Mouse (Mus musculus) limb, embryonic 11.5 days (tissue): ENCODE measurements at regions not wholly inside any gene's neighbourhood (a gene's known extent, or its start where the extent isn't known, plus 50 kb on each side); places are given as distances from the start of the nearest gene placed in this dataset.

ENCODE experiments used
- ATAC-seq: fragments of 200-750 bp; cut with Nextera tagmentation; 2 replicates; pipeline ENCODE4 v1.8.0; 2017; ENCODE audit warnings: low read depth; ENCODE audit not compliant: insufficient number of reproducible peaks, low FRiP score, low TSS enrichment
- DNase-seq: peaks from one replicate; pipeline ENCODE4 v3.0.0-alpha.2; 2015; ENCODE audit warnings: low spot score
- H3K27ac ChIP-seq: fragments of 300-500 bp; sonication (generic); replicated peaks from 2 replicates; pipeline ENCODE4 v1.5.1; 2014; ENCODE audit warnings: low read depth, mild to moderate bottlenecking, low read length
- H3K27me3 ChIP-seq: fragments of 300-500 bp; sonication (generic); 2 replicates; pipeline ENCODE4 v1.6.1; 2014; ENCODE audit warnings: mild to moderate bottlenecking, low read length, mixed read lengths; ENCODE audit not compliant: control insufficient read depth, insufficient read depth
- H3K36me3 ChIP-seq: fragments of 300-500 bp; sonication (generic); 2 replicates; pipeline ENCODE4 v1.6.1; 2014; ENCODE audit warnings: mild to moderate bottlenecking, low read length, moderate library complexity, mixed read lengths; ENCODE audit not compliant: control insufficient read depth, insufficient read depth
- H3K4me1 ChIP-seq: fragments of 300-500 bp; sonication (generic); 2 replicates; pipeline ENCODE4 v1.6.1; 2014; ENCODE audit warnings: low read length, mixed read lengths; ENCODE audit not compliant: control insufficient read depth, insufficient read depth
- H3K4me2 ChIP-seq: fragments of 300-500 bp; sonication (generic); 2 replicates; pipeline ENCODE4 v1.6.1; 2014; ENCODE audit warnings: low read depth, mild to moderate bottlenecking, moderate library complexity; ENCODE audit not compliant: severe bottlenecking
- H3K4me3 ChIP-seq: fragments of 300-500 bp; sonication (generic); 2 replicates; pipeline ENCODE4 v1.5.1; 2014; ENCODE audit warnings: low read depth, low read length
- H3K9ac ChIP-seq: fragments of 300-500 bp; sonication (generic); 2 replicates; pipeline ENCODE4 v1.6.1; 2014; ENCODE audit warnings: mild to moderate bottlenecking, low read length
- H3K9me3 ChIP-seq: fragments of 300-500 bp; sonication (generic); 2 replicates; pipeline ENCODE4 v1.6.1; 2016; ENCODE audit warnings: low read length; ENCODE audit not compliant: control insufficient read depth
- WGBS: fragments of 180-500 bp; shearing (Covaris S2); extraction: QIAGEN DNeasy Blood & Tissue Kit; methylation state at CpG from one replicate; pipeline ENCODE4 v1.1.7; 2014; 5-methylcytosine and 5-hydroxymethylcytosine counted together

GRCm38 (mm10) chr2:79112076-79112475, 143.2 kb upstream of the Itga4 start:
- WGBS: 84% methylated on average over 1 of the region's 1 CpGs
- Histone ChIP-seq H3K4me1 (no peaks in the 10 kb centered on the region), H3K9ac (no peak overlapping the region), H3K4me2 (no peak overlapping the region), H3K36me3 (no peaks in the 10 kb centered on the region), H3K27ac (no peak overlapping the region), H3K4me3 (no peak overlapping the region), H3K9me3 (no peaks in the 10 kb centered on the region), H3K27me3 (no peaks in the 10 kb centered on the region)
- DNase-seq (no peak), ATAC-seq (no peak)

- H3K9me3 ChIP-seq: no peaks in the 10 kb centered on the region
- no peak overlapping the region for H3K4me2 ChIP-seq
- no peaks in the 10 kb centered on the region for H3K36me3 ChIP-seq
- H3K9ac ChIP-seq: no peak overlapping the region
- DNase-seq: no peak
- 91% methylated on average over 6 of the region's 6 CpGs for WGBS
- no peak for ATAC-seq
- H3K27me3 ChIP-seq: no peaks in the 10 kb centered on the region
- H3K4me1 ChIP-seq: no peaks in the 10 kb centered on the region
- H3K27ac ChIP-seq: no peak overlapping the region
- H3K4me3 ChIP-seq: no peak overlapping the region
These were observed 134.4 kb upstream of the Itga4 start for GRCm38 (mm10) chr2:79120610-79121345.

GRCm38 (mm10) chr2:79122530-79122929, 132.7 kb upstream of the Itga4 start:
- Histone ChIP-seq H3K9ac (no peak overlapping the region), H3K27me3 (no peaks in the 10 kb centered on the region), H3K27ac (no peak overlapping the region), H3K4me3 (no peak overlapping the region), H3K36me3 (no peaks in the 10 kb centered on the region), H3K9me3 (no peaks in the 10 kb centered on the region), H3K4me2 (no peak overlapping the region), H3K4me1 (no peaks in the 10 kb centered on the region)
- no peak for DNase-seq
- ATAC-seq: no peak

- no peaks in the 10 kb centered on the region for H3K4me1 ChIP-seq
- H3K36me3 ChIP-seq: no peaks in the 10 kb centered on the region
- 93% methylated on average over 4 of the region's 5 CpGs for WGBS
These were observed 130.8 kb upstream of the Itga4 start for GRCm38 (mm10) chr2:79124272-79124976.

GRCm38 (mm10) chr2:79126170-79126879, 128.9 kb upstream of the Itga4 start:
- no peaks in the 10 kb centered on the region for H3K27me3 ChIP-seq
- H3K9ac ChIP-seq: no peak overlapping the region
- H3K4me3 ChIP-seq: no peak overlapping the region
- no peaks in the 10 kb centered on the region for H3K4me1 ChIP-seq
- WGBS: 47% methylated on average over 6 of the region's 6 CpGs
- DNase-seq (no peak), ATAC-seq (no peak)
- no peak overlapping the region for H3K4me2 ChIP-seq
- no peak overlapping the region for H3K27ac ChIP-seq
- no peaks in the 10 kb centered on the region for H3K36me3 ChIP-seq
- H3K9me3 ChIP-seq: no peaks in the 10 kb centered on the region

More at GRCm38 (mm10) chr2:79124272-79124976, 130.8 kb upstream of the Itga4 start:
- H3K9ac ChIP-seq: no peak overlapping the region
- no peak for ATAC-seq
- DNase-seq: no peak
- no peak overlapping the region for H3K27ac ChIP-seq
- no peaks in the 10 kb centered on the region for H3K27me3 ChIP-seq
- H3K9me3 ChIP-seq: no peaks in the 10 kb centered on the region
- no peak overlapping the region for H3K4me3 ChIP-seq
- no peak overlapping the region for H3K4me2 ChIP-seq

- H3K4me3 ChIP-seq: no peak overlapping the region
- no peaks in the 10 kb centered on the region for H3K9me3 ChIP-seq
- DNase-seq: no peak
- WGBS: 76% methylated on average over 6 of the region's 6 CpGs
- no peaks in the 10 kb centered on the region for H3K4me1 ChIP-seq
- H3K27ac ChIP-seq: no peak overlapping the region
- no peak overlapping the region for H3K9ac ChIP-seq
- no peaks in the 10 kb centered on the region for H3K36me3 ChIP-seq
- no peak for ATAC-seq
- H3K27me3 ChIP-seq: no peaks in the 10 kb centered on the region
- H3K4me2 ChIP-seq: no peak overlapping the region
These were observed 128.1 kb upstream of the Itga4 start for GRCm38 (mm10) chr2:79126996-79127741.

- no peak for DNase-seq
- no peak overlapping the region for H3K9ac ChIP-seq
- H3K27ac ChIP-seq: no peak overlapping the region
- H3K9me3 ChIP-seq: no peaks in the 10 kb centered on the region
- WGBS: 83% methylated on average over 1 of the region's 1 CpGs
- no peak overlapping the region for H3K4me3 ChIP-seq
- ATAC-seq: no peak
- no peaks in the 10 kb centered on the region for H3K27me3 ChIP-seq
- no peak overlapping the region for H3K4me2 ChIP-seq
- H3K36me3 ChIP-seq: no peaks in the 10 kb centered on the region
- H3K4me1 ChIP-seq: no peaks in the 10 kb centered on the region
These were observed 127.4 kb upstream of the Itga4 start for GRCm38 (mm10) chr2:79127822-79128221.

GRCm38 (mm10) chr2:79130660-79131059, 124.6 kb upstream of the Itga4 start:
- ATAC-seq: no peak
- no peak overlapping the region for H3K4me2 ChIP-seq
- 93% methylated on average over 7 of the region's 7 CpGs for WGBS
- no peaks in the 10 kb centered on the region for H3K36me3 ChIP-seq
- no peak overlapping the region for H3K27ac ChIP-seq
- H3K4me3 ChIP-seq: no peak overlapping the region
- H3K27me3 ChIP-seq: no peaks in the 10 kb centered on the region
- no peaks in the 10 kb centered on the region for H3K9me3 ChIP-seq
- H3K9ac ChIP-seq: no peak overlapping the region
- no peak for DNase-seq
- H3K4me1 ChIP-seq: no peaks in the 10 kb centered on the region
